Mouse (Mus musculus) stomach, embryonic 14.5 days (tissue): ENCODE measurements around the gene Usp24. TPM values are rescaled to one million over a fixed set of nuclear protein-coding genes. Genes with fewer than 3 reads are reported as not detected.

Experiments used
- ATAC-seq: fragments of 200-750 bp; cut with Nextera tagmentation; 2 replicates; pipeline ENCODE4 v1.8.0; 2017; ENCODE audit warnings: low read depth, moderate TSS enrichment; ENCODE audit not compliant: insufficient number of reproducible peaks, insufficient read depth, low FRiP score
- H3K27ac ChIP-seq: fragments of 300-500 bp; sonication (generic); 2 replicates; pipeline ENCODE4 v1.5.1; 2014; ENCODE audit warnings: mild to moderate bottlenecking, low read length, moderate library complexity, mixed read lengths
- H3K27me3 ChIP-seq: fragments of 300-500 bp; sonication (generic); 2 replicates; pipeline ENCODE4 v1.6.1; 2014; ENCODE audit warnings: low read length, control low read depth, mixed read lengths; ENCODE audit not compliant: control insufficient read depth, insufficient read depth
- H3K36me3 ChIP-seq: fragments of 300-500 bp; sonication (generic); 2 replicates; pipeline ENCODE4 v1.6.1; 2014; ENCODE audit warnings: mild to moderate bottlenecking, control low read depth, low read length, moderate library complexity, mixed read lengths; ENCODE audit not compliant: control insufficient read depth, insufficient read depth
- H3K4me1 ChIP-seq: fragments of 300-500 bp; sonication (generic); 2 replicates; pipeline ENCODE4 v1.6.1; 2014; ENCODE audit warnings: low read length, control low read depth, mixed read lengths; ENCODE audit not compliant: control insufficient read depth, insufficient read depth
- H3K4me2 ChIP-seq: fragments of 300-500 bp; sonication (generic); replicated peaks from 2 replicates; pipeline ENCODE4 v1.6.1; 2014; ENCODE audit warnings: low read depth, low read length, control low read depth
- H3K4me3 ChIP-seq: fragments of 300-500 bp; sonication (generic); 2 replicates; pipeline ENCODE4 v1.5.1; 2014; ENCODE audit warnings: low read depth, low read length, control low read depth
- H3K9ac ChIP-seq: fragments of 300-500 bp; sonication (generic); replicated peaks from 2 replicates; pipeline ENCODE4 v1.6.1; 2014; ENCODE audit warnings: low read depth, mild to moderate bottlenecking, control low read depth, low read length, moderate library complexity, mixed read lengths
- H3K9me3 ChIP-seq: fragments of 300-500 bp; sonication (generic); 2 replicates; pipeline ENCODE4 v1.6.1; 2016; ENCODE audit warnings: low read depth, low read length, control low read depth; ENCODE audit not compliant: control insufficient read depth
- WGBS: fragments of 180-500 bp; shearing (Covaris S2); extraction: QIAGEN DNeasy Blood & Tissue Kit; methylation state at CpG from one replicate; pipeline ENCODE4 v1.1.7; 2014; 5-methylcytosine and 5-hydroxymethylcytosine counted together
- polyA plus RNA-seq: library from polyadenylated mRNA; unstranded; fragments of >200 nt; fragmentation: Nextera tagmentation; extraction: Ambion mirVana; gene quantifications from 2 replicates; pipeline ENCODE4 v1.2.1, GENCODE M21; 2014

Gene Usp24
- polyA plus RNA-seq, 1 experiment from 2014 or later, result 12.0 TPM

DNA sequence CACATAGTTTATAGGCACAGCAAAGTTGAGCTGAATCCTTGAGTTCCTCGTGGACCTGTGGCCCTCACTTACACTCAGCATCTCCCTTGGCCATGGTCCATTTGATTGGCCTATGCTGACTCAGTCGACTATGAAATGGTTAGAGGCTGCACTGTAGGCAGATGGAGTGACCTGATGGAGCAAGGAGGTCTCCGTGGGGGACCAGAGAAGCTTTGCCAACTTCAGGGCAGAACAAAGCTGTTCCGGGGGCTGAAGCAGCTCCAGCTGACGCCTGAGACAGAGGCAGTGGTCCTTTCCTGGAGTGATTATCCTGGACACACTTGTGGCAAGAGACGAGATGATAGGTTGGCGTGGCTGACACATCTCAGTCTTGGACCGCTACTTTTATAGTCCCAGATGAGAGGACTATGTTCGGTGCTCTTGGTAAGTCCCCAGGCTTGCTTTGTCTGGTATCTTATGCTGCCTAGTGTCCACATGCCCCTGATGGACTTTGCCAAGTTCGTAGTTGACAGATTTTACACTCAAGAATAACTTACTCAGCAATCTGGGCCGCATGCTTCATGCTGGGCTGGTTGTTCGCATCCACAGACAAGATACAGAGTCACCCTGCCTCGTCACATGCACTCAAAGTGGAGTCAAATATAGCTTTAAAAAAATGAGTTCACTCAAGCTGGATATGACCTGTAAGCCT lies 151.6 kb downstream of the Usp24 start:
- no peaks in the 10 kb centered on the region for H3K36me3 ChIP-seq
- no peak overlapping the region for H3K4me2 ChIP-seq
- H3K9me3 ChIP-seq, result no peaks in the 10 kb centered on the region
- H3K9ac ChIP-seq, result no peak overlapping the region
- no peak overlapping the region for H3K4me3 ChIP-seq
- 83% methylated on average over 13 of the region's 13 CpGs for WGBS
- peaks cover 13% of the 10 kb centered on the region for H3K27me3 ChIP-seq
- no peak for ATAC-seq
- no peak overlapping the region for H3K27ac ChIP-seq
- H3K4me1 ChIP-seq, result peaks cover 7% of the 10 kb centered on the region; the same call in 1 of the 2 replicates

DNA sequence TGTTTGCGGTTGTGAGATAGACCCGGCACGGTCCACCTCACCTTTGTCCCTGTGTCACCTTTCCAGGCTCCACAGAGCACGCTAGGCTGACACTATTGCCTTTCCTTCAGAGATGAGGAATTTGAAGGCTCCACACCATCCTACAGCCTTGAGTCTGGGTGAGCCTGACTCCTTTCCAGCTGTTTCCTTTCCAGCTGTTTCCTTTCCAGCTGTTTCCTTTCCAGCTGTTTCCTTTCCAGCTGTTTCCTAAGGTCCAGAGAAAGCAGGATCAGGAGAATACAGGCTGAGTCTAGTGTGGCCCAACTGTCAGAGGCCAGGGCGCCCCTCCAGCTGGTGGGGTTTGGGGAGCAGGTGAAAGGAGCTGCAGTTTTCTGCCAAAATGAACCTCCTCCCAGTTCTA lies 154.9 kb downstream of the Usp24 start:
- 61% methylated on average over 5 of the region's 5 CpGs for WGBS
- Histone ChIP-seq H3K9me3 (no peaks in the 10 kb centered on the region), H3K4me2 (no peak overlapping the region), H3K36me3 (no peaks in the 10 kb centered on the region), H3K27me3 (no peaks in the 10 kb centered on the region), H3K9ac (no peak overlapping the region), H3K27ac (no peak overlapping the region), H3K4me1 (no peaks in the 10 kb centered on the region), H3K4me3 (no peak overlapping the region)
- ATAC-seq, result no peak

DNA sequence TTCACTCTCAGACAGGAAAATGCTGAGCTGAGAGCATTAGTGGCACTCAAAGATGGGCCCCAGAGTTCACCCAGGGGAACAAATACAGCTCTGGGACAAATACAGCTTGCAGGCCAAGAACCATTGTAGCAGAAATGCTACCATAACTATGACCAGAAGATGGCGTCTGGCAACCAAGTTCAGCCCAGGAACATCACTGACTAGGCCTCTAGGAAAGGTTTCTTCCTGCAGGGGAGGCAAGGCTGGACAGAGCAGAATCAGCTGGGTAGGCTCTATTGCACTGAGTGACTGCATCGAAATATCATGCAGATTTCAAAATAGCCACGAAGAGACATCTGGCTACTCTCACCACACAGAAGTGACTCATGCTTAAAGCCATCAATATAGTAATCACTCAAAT lies 156.3 kb downstream of the Usp24 start:
- Histone ChIP-seq H3K36me3 (no peaks in the 10 kb centered on the region), H3K27ac (no peak overlapping the region)
- 18% methylated on average over 3 of the region's 3 CpGs for WGBS

DNA sequence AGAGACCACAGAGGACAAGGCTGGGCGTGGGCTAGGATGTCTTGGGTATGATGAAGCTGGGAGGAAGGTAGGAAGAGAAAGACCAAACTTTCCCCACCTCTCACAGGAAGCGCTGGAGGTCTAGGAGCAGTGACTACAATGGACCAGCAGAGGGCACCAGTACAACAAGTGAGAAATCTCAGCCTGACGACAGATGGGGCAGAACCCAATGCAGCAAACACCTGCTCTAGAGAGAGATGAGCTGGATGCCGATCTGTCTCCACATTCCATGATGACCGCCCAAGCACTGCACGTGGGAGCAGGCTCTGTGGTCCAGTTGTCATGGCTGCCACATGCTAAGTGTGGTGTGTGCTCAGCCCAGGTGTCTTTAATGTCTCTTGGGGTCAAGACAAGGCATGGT lies 158.2 kb downstream of the Usp24 start:
- Histone ChIP-seq H3K36me3 (no peaks in the 10 kb centered on the region), H3K27me3 (no peaks in the 10 kb centered on the region), H3K9me3 (no peaks in the 10 kb centered on the region), H3K4me1 (no peaks in the 10 kb centered on the region), H3K4me2 (no peak overlapping the region), H3K4me3 (no peak overlapping the region), H3K9ac (no peak overlapping the region), H3K27ac (no peak overlapping the region)
- ATAC-seq, result no peak
- 0% methylated on average over 6 of the region's 6 CpGs for WGBS

More for the DNA sequence above, 156.3 kb downstream of the Usp24 start:
- no peak for ATAC-seq
- Histone ChIP-seq H3K4me3 (no peak overlapping the region), H3K9me3 (no peaks in the 10 kb centered on the region), H3K4me2 (no peak overlapping the region), H3K4me1 (no peaks in the 10 kb centered on the region), H3K9ac (no peak overlapping the region), H3K27me3 (no peaks in the 10 kb centered on the region)

DNA sequence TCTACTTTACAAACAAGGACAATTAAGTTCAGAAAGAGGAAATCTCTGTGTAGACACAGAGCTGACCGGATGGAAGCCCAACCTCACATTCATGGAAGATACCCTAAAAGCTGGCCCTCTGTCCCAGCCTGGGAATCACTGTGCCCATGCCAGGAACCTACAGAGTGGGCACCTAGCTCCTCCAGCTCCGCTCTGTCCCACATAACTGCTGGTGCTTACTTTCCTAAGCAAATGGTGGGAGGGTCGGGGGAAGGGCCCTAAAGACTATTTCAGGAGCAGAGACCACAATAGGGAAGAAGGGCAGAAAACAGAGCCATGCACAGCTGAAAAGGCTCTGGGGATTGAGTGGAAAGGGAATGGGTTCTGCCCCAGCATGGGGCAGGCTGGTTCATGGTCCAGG lies 164.5 kb downstream of the Usp24 start:
- Histone ChIP-seq H3K27ac (no peak overlapping the region), H3K27me3 (no peaks in the 10 kb centered on the region), H3K9me3 (no peaks in the 10 kb centered on the region), H3K4me2 (no peak overlapping the region), H3K4me3 (no peak overlapping the region), H3K9ac (no peak overlapping the region), H3K36me3 (no peaks in the 10 kb centered on the region), H3K4me1 (no peaks in the 10 kb centered on the region)
- 65% methylated on average over 3 of the region's 3 CpGs for WGBS
- ATAC-seq, result no peak

DNA sequence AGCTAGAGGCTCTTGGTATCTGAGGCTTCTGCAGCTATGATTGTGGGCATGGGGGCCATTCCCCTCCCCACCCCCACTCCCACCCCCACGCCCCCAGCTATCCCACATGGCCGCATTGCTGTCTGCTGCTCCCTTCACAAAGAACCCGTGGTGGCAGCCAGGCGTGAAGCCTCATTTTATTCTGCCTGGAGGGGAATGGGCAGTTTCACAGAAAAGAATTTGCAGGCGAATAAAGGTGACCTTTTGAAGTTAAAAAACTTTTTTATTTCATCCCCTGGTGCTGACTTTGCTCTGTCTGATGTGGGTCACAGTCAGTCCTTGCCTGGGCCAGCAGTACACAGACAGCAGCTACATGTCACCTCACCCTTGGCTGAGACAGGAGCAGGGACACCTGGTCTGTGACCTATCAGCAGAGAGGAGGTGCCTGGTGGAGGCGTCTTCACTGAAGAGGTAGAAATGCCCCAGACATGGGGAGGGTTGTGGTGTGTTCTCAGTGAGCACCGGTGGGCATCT lies 167.3 kb downstream of the Usp24 start:
- Histone ChIP-seq H3K4me3 (no peak overlapping the region), H3K36me3 (no peaks in the 10 kb centered on the region), H3K27ac (no peak overlapping the region), H3K4me2 (no peak overlapping the region), H3K27me3 (no peaks in the 10 kb centered on the region), H3K4me1 (no peaks in the 10 kb centered on the region), H3K9me3 (no peaks in the 10 kb centered on the region), H3K9ac (no peak overlapping the region)
- ATAC-seq, result no peak
- WGBS, result 53% methylated on average over 7 of the region's 7 CpGs

DNA sequence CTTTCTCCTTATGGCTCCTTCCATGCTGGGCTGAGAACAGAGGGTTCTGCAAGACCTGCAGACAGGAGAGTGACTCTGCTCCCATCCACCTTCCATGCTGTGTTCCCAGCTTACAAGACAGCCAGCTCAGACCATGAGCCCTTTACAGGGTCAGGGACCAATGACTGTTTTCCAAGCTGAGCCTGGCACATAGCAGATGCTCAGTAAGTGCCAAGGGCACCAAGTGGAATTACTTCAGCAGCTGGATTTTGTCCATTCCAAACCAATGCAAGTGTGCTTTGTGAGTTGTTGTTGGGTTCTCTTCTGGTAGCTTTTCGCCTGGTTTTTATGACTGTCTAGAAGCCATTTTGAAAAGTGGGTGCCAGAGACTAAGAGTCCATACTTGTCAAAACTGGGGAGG lies 167.8 kb downstream of the Usp24 start:
- Histone ChIP-seq H3K4me3 (no peak overlapping the region), H3K27ac (no peak overlapping the region), H3K27me3 (no peaks in the 10 kb centered on the region), H3K4me2 (no peak overlapping the region), H3K36me3 (no peaks in the 10 kb centered on the region), H3K9me3 (no peaks in the 10 kb centered on the region), H3K9ac (no peak overlapping the region), H3K4me1 (no peaks in the 10 kb centered on the region)
- 81% methylated on average over 1 of the region's 1 CpGs for WGBS
- no peak for ATAC-seq

DNA sequence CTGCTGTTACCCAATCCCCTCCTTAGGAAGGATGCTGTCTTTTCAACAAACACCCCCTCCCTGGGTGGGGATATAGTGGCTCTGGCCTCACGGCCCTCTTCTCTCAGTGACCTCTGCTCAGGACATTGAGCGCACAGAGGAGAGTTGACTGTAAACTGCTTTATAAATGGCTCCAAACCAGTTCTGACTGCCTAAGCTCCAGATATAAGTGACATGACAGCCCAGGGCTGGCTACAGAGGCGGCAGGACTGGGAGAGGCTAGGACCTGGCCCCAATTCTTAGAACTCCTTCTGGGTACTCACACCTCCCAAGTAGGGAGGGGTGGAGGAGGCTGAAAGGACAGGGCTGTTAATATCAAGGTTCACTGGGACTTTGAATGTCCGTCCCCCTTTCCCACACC lies 174.6 kb downstream of the Usp24 start:
- no peak for ATAC-seq

More for the DNA sequence above, 174.6 kb downstream of the Usp24 start:
- no peak overlapping the region for H3K4me3 ChIP-seq
- H3K9ac ChIP-seq, result no peak overlapping the region
- 48% methylated on average over 4 of the region's 4 CpGs for WGBS
- H3K9me3 ChIP-seq, result no peaks in the 10 kb centered on the region
- H3K36me3 ChIP-seq, result no peaks in the 10 kb centered on the region
- H3K4me2 ChIP-seq, result no peak overlapping the region
- no peak overlapping the region for H3K27ac ChIP-seq
- H3K4me1 ChIP-seq, result no peaks in the 10 kb centered on the region
- H3K27me3 ChIP-seq, result no peaks in the 10 kb centered on the region
